Mouse (Mus musculus): ENCODE measurements around the gene Pheta2.
"Not testable (repeated sequence)": the region's sequence is repeated elsewhere in the genome, so short reads cannot be mapped to it uniquely, and the experiment has no call there.

Pheta2 gene

DNA sequence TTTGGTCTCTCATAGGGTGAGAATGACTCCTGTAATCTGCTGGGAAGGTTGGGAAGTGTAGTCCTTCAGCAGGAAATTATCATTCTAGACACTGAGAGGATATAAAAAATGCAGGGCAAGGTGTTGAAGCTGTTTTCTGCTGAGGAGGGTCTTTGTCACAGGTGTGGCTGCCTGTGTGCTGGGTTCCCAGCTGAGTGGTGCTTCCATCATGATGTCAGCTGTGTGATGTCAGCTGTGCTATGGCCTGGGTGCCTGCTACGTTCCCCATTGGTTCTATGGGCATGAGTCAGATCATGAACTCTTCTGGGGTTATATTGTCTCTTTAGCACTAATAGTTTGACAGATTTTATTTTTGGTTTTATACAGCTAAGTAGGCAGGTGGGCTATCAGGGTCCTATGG, 30.1 kb downstream of the Pheta2 start:
- CTCF ChIA-PET = no interaction called here

DNA sequence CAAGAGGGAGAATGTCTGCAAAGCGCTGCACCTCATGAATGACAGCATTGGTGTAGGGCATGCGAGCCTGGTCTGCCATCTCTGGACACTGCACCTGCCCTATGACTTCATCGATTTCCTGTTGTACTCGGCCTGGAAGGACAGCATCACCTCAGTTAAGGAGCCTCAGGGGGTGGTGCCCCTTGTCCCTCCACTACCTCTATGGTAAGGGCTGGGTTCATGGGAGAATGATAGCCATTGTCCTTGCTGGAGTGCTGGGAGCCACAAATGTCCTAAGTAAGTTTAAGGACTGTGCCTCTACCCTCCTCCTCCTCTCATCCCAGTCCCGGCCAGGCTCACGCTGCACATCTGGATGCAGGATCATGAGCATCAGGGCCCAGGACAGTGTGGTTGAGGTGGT, 33.7 kb downstream of the Pheta2 start:
- CTCF ChIA-PET = no interaction called here

DNA sequence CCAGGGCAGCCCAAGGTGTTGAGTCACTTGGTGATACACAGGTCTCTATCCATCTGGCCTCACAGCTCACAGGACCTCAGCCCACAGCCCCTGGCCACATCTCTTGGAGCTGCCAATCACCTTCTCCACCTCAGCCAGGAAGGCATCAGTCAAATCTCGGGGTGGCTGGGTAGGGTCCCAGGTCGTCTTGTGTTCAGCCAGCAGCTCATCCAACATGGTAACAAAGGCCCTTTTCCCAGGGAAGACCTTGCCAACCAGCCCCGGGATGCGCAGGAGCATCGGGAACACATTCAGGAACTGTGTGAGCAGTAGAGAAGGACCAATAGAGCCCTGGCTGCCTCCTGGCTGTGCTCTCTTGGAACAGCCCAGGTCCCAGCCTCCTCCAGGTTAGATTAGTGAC, 34.2 kb downstream of the Pheta2 start:
- CTCF ChIA-PET = no interaction called here

DNA sequence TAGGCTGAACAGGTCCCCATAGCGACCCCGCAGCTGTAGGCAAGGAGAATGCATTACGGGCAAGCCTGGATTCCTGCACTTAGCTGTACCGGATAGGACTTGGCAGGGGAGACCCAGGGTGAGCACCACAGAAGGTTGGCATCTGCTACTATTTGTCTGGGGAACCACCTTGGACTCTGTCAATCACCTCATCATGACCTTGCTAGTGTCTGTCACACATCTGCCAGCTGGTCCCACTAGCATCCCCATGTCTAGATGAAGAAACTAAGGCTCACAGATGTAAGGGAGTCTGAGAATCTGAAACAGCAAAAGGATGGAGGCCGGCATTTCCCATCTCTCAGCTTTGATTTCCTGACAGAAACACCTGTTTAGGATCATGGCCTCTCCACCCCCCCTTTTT, 35.7 kb downstream of the Pheta2 start:
- CTCF ChIA-PET = no interaction called here

DNA sequence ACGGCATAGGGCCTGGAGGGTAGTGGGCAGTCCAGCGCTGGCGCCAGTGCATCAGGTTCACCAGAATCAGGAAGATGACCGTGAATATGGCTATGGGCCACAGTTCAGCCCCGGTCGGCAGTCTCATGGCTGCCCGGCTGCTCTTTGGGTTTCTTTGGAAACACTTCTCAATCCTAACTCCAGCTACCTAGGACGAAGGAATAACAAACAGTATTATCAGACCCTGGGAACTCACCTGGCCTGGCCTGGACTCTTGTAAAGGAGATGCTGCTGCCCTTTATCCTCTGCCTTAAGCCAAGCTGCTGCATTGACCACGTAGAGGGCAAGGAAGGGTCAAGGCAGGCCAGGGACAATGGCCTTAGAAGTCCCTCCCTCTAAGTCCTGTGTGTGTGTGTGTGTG, 37.1 kb downstream of the Pheta2 start:
- CTCF ChIA-PET = interaction anchor here (0.5 kb wide), 1 partner anchor 516 kb away, joined by 3 read pairs; no protein-coding TSS in a partner anchor

DNA sequence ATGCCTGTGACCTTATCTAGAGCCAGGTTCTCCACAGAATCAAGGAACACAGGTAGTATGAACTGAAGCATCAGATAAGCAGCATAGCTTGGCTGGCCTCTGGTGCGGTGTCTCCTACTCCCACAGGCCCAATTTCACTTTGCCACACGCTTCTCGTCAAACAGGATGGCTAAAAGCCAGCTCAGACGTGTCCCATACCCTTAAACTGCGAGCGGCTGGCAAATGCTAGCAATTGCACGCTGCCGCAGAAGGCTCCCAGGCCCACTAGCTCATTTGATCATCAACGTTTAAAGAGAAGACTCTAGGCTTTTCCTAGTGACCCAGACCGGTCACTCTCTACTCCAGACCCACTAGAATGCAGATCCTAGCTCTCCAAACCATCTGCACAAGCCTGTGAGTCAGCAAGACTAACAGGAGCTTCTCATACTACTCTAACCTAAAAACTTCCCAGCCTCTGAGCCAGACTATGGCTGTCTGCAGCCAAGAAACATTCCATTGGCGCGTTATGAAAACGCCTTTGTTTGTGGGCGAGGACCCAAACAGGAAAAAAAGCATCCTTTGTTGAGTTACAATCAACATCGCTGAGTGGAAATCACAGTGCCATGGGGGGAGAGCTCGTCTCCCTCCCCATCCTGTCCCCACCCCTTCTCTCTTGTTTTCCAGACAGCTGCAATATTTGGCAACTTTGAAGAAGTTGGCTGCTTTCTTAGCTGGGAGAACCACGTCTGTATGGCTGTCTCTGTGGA, 37.8 kb downstream of the Pheta2 start:
- CTCF ChIA-PET = no interaction called here

DNA sequence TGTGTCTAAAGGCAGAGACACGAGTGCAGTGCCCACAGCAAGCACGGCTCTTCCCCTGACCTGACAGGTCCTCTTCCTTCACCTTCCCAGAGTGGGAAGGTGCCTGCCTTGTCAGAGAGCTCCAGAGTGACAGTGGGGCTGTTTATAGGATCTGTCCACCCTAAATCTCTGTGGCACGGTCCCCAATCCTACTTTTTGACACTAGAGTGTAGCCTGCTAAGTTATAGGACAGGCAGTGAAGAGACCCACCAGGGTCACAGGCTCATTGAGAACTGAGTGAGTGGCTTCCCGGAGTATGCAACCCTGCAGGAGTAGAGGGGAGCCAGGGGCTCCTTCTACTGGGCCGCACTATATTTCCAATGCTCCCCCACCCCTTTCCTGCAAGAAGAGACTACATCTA, 39.0 kb downstream of the Pheta2 start:
- CTCF ChIA-PET = no interaction called here

DNA sequence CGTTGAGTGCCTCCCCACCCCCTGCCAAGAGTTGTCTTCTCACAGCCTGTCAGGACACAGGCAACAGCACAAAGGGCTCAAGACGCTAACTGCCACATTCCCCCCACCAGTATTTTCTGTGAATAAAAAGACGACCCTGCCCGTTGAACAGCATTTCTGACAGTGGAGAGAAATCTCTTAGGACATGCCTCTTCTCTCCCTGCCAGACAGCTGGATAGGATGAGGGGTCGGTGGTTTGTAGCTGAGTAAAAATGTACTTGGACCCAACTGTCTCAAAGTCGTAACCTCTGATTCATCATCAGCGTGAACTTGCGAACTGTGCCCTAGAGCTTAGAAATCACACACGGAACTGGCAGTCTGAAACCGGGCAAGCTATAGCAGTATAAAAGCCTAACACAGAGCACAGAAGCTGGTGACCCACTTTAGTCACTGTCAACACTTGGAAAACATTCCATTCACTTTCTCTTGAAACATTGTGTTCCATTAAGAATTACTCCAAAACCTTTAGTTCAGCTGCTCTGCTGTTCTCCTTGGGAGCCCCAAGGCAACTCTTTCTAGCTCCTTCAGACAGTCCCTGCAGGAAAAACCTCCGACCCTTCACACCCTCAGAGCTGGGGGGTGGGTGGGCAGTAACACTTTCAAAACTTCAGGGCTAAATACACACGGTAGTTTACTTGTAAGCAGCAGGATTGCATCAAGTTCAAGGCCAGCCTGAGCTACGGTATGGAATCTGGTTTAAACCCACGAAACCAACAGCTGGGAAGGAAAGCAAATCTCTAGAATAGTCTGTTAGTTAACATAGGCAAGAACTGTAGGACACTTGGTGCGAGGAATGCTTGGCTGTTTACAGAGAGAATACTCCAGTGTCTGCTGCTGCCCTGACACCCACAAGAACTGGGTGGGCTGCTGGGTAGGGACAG, 39.8 kb downstream of the Pheta2 start:
- CTCF ChIA-PET = no interaction called here

DNA sequence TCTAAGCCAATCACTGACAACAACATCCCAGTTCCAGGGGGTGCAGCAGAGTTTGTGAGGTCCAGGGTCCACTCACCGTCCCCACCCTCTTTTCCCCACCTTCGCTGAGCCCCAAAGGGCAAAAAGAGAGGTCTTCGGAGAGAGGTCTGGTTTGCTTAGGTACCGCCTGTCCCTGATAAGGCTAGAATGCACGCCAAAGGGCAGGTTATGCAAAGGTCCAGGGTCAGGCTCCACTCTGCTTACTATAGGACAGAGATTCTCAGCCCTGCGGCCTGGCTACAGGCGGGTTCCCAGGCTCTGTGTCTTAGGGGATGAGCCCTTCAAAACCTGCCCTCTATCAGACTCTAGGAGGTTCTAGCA, 40.7 kb downstream of the Pheta2 start:
- CTCF ChIA-PET = no interaction called here

DNA sequence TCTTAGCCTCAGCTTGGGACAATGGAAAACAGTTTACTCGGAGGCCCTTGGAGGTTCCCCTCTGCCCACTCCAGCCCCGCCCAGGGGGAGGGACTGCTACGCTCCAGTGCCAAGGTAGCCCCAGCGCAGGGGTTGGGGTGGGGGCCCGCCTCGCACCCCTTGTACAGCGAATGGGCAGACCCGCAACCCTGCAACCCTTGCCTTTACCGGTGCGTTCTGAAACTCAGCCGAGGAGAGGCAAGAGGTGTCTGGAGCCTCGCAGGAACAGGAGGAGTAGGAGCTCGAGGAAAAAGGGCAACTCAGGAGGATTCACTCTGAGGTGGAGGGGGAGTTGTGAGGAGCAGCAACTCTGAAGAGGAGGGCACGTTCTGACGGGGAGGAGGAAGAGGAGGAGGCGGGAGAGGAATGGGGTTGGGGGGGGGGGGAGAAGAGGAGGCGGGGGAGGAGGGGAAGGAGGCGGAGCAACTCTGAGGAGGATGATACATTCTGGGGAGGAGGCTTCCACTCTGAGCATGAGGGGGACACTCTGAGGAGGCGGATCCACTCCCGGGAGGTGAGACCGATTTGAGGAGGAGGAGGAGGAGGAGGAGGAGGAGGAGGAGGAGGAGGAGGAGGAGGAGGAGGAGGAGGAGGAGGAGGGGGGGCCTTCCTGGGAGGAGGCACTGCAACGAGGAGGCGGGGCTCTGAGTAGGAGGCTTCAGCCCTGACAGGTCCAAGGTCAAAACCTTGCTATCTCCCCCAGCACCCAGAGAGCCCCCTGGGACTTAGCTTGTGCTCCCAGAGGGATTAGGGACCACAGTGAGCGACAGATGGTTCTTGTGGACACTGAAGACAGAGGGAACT, 41.4 kb downstream of the Pheta2 start, which contains the start of gene Cyp2d22:
Gene Cyp2d22, minus strand, starts transcription at position 390 of the 843 bp plus-strand sequence.
- CTCF ChIA-PET = no interaction called here

DNA sequence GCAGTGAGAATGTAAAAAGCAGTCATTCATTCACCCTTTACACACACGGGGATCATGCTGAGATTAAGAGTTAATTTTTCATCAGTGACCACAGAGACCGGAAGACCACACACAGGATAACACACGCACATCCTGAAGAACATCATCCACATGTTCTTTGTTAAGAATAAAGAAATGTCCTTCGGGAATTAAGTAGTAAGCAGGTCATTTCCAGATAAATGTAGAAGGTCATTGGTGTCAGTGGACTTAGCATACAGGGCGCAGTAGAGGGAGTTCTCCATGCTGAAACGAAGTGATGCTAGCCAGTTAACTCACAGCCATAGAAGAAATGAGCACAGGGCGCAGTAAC, 41.9 kb downstream of the Pheta2 start:
- CTCF ChIA-PET = no interaction called here

DNA sequence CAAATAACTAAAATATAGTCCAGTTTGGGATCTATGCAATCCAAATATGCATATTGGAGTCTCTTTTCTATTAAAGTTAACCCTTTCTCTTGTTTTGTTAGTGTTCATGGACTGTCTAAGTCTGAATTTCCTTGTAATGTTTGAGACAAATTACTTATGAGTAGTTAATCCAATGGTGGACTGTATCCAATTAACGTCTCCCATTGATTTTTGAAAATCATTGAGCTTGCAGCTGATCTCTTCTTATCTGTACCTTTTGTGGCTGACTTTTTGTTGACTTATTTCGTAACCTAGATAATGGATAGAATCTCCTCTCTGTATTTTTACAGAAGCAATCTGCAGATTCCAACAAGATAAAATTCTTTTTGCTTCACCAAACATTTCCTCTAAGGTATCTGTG, 43.7 kb downstream of the Pheta2 start:
- CTCF ChIA-PET = no interaction called here

DNA sequence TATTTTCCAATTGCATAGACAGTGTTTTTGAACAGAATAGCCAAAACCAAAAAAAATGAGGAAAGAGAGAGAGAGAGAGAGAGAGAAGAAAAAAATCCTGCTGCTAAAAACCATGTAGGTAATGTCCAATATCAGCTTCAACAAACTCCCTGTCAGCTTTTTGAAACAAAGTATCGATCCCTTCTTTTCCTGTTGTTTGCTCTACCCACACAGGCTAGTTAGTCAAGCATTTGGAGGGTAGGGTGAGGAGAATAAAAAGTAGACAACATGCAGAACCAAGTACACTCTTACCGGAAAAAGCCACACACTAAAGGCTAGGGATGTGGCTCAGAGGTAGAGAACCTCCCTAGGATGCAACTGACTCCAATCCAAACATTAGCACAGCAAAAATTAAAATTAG, 47.0 kb downstream of the Pheta2 start:
- CTCF ChIA-PET = no interaction called here

DNA sequence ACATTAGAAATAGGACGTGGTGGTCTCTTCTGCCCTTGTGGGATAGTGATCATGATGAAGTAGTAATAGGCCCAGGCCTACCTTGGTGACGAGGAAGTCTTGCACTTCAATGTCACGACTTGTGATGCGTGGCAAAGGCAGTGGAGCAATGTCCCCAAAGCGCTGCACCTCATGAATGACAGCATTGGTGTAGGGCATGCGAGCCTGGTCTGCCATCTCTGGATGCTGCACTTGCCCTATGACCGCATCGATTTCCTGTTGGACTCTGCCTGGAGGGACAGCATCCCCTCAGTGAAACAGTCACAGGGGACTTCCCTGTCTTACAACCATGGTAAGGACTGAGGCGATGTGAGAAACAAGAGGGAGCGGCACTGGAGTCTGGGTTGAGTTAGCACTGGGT, 51.2 kb downstream of the Pheta2 start:
- CTCF ChIA-PET = not testable (repeated sequence)

DNA sequence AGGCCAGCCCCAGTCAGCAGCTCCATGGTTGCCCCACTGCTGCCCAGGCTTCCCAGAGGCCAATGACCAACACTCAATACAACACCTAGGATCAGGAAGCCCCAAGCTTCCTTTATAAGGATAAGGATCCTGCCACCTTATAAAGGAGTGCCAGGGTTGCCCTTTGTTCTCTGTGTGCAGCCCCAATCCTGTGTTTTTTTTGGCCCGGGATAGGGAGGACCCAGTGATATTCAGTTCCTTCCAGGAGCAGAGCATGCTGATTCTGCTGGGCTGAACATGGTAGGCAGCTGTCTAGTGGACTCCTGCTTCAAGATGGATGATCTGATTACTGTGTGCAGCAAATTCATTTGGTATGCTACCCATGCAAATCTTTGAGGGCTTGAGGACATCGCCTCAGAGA, 55.2 kb downstream of the Pheta2 start, which contains the start of gene Cyp2d11:
Gene Cyp2d11, minus strand, starts transcription at position 101 of the 400 bp plus-strand sequence.
- CTCF ChIA-PET = not testable (repeated sequence)

Data from spleen, embryonic (tissue).